In the genomic region with DNA sequence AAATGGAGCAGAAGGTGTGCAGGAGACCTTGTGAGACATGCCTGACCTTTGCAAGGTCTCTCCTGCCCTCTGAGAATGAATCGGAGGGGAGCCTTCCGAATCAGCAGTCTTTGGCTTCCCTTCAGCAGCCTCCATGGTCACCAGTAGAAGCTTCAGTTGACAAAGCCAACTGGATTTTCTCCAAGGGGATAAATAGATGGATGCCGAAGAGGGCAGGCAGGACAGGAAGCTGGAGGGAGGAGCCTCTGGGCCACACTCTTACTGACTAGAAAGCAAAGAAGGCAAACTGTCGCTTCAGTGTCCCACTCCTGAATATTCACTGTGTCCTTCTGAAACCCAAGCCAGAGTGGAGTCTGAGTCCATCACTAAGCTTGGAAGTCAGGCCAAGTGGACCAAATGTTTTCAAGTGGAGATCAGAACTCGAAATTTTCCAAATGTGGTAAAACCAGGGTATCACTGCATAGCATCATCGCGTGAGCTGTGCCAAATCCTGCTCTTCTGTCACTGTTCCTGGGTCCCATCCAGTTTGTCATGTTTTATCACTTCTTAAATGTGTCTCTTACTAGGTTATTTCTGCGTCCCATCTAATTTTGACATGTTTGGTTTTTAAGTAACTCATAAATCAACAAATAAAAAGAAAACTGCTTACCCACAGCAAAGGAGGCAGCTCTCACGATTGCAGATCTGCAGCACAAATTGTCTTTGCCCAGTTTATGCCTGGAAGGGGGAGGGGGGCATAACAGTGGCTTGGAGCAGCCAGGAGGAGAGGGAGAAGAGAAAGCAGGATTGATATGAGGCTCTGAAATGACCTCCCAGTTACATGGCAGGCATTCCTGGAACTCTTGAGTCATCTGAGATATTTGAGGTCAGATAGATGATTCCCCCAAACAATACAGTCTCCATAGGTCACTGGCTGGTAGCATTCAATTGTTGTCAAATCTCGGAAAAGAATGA, we compare ENCODE assay signal across 14 mouse cellular contexts.
DNase-seq lines count a peak whose midpoint lies in the region; ATAC-seq and TF ChIP-seq lines count a peak whose summit lies in the region.
"Had no signal": no experiment of that assay in that cellular context is flagged by ENCODE, and none has a peak within 500 bp of the region (broad histone marks: within the 10 kb centered on the region; RNA-seq: fewer than 3 reads in every experiment).

No protein-coding gene starts in this region.

- H3K9ac ChIP-seq in kidney, embryonic 14.5 days (ENCODE audit: low read depth, low read length), result no peak overlapping the region
- H3K9ac ChIP-seq: embryonic facial prominence, embryonic 13.5 days; forebrain, embryonic 12.5 days; stomach, embryonic 15.5 days had no signal

- H3K4me1 ChIP-seq in kidney, adult 2 months (ENCODE audit: control insufficient read depth, insufficient read depth, low read length), result no peaks in the 10 kb centered on the region
- no peaks in the 10 kb centered on the region for H3K4me1 ChIP-seq in kidney, embryonic 14.5 days (ENCODE audit: control insufficient read depth, insufficient read depth, low read length)
- H3K4me1 ChIP-seq: forebrain, embryonic 12.5 days; stomach, embryonic 15.5 days had no signal

- DNase-seq in kidney, adult 2 months, result peak; percentile 30
- DNase-seq in adipocyte (ENCODE audit: low spot score) (peak; percentile 22), MN1 (ENCODE audit: low spot score) (no peak)
- peak; percentile 30 to 47 for DNase-seq in adrenal gland, postnatal 36 days
- peak; percentile 17 for DNase-seq in heart, postnatal 4 days
- no peak for DNase-seq in retina, postnatal 1 day
- DNase-seq: gastrocnemius, postnatal 14 days; kidney, adult 9 months; right cerebral cortex, postnatal 14 days had no signal

- H3K27ac ChIP-seq in kidney, adult 2 months (ENCODE audit: insufficient read depth, low read depth, low read length), result no peak overlapping the region
- no peak overlapping the region for H3K27ac ChIP-seq in kidney, embryonic 14.5 days (ENCODE audit: low read depth, low read length)
- H3K27ac ChIP-seq: embryonic facial prominence, embryonic 13.5 days; forebrain, embryonic 12.5 days; macrophage; stomach, embryonic 15.5 days had no signal

- H3K4me2 ChIP-seq in kidney, embryonic 14.5 days (replicated peaks; ENCODE audit: low read depth, low read length), result no peak overlapping the region
- H3K4me2 ChIP-seq: embryonic facial prominence, embryonic 13.5 days; forebrain, embryonic 12.5 days; stomach, embryonic 15.5 days had no signal

- H3K27me3 ChIP-seq in kidney, adult 2 months (replicated peaks; ENCODE audit: control insufficient read depth, insufficient read depth, low read length), result no peaks in the 10 kb centered on the region
- H3K27me3 ChIP-seq in kidney, embryonic 14.5 days (ENCODE audit: control insufficient read depth, insufficient read depth, low read length), result no peaks in the 10 kb centered on the region
- H3K27me3 ChIP-seq: embryonic facial prominence, embryonic 13.5 days; forebrain, embryonic 12.5 days; stomach, embryonic 15.5 days had no signal

- H3K4me3 ChIP-seq in kidney, adult 2 months (ENCODE audit: insufficient read depth, low read depth, low read length), result no peak overlapping the region
- no peak overlapping the region for H3K4me3 ChIP-seq in kidney, embryonic 14.5 days (ENCODE audit: low read length)
- H3K4me3 ChIP-seq: embryonic facial prominence, embryonic 13.5 days; forebrain, embryonic 12.5 days; stomach, embryonic 15.5 days had no signal

- no peak for ATAC-seq in kidney, embryonic 14.5 days (ENCODE audit: low FRiP score, low TSS enrichment)

- WGBS in kidney, adult 2 months, result 72% methylated on average over 10 of the region's 10 CpGs
- 79% methylated on average over 10 of the region's 10 CpGs for WGBS in kidney, embryonic 14.5 days

- no peaks in the 10 kb centered on the region for H3K36me3 ChIP-seq in kidney, adult 2 months (ENCODE audit: control insufficient read depth, insufficient read depth, low read length)
- no peaks in the 10 kb centered on the region for H3K36me3 ChIP-seq in kidney, embryonic 14.5 days (ENCODE audit: control insufficient read depth, insufficient read depth, low read length)
- H3K36me3 ChIP-seq: stomach, embryonic 15.5 days had no signal

- no peak for TF ChIP-seq CTCF in kidney, adult 2 months (conservative IDR thresholded peaks at IDR 0.05; ENCODE audit: insufficient read depth, insufficient read length, low read depth, low read length)

- no peak for TF ChIP-seq POLR2A in kidney, adult 2 months (IDR thresholded peaks at IDR 0.05; ENCODE audit: low read depth, low read length)

- no peaks in the 10 kb centered on the region for H3K9me3 ChIP-seq in kidney, embryonic 14.5 days (ENCODE audit: control insufficient read depth, low read length)
- H3K9me3 ChIP-seq: embryonic facial prominence, embryonic 13.5 days; forebrain, embryonic 12.5 days; stomach, embryonic 15.5 days had no signal

Comparison
In these comparisons a context has a peak if more than half of its experiments do, and no peak if none do; other contexts are left out.
1. DNase-seq: peak in kidney, adult 2 months (single experiment), adipocyte (single experiment), adrenal gland, postnatal 36 days (2 of 2) and heart, postnatal 4 days (single experiment); none in MN1 (single experiment) and retina, postnatal 1 day (single experiment).